Mouse (Mus musculus): ENCODE results near the gene Vipas39. TPM values are rescaled to one million over a fixed set of nuclear protein-coding genes. Genes with fewer than 3 reads are reported as not detected.

The Vipas39 gene
- polyA plus RNA-seq, 1 experiment from 2014 or later: 79.1 TPM

Small RNA genes within 50 kb of the gene (microRNA-seq; reads per million reads assigned to microRNA genes)
- gene Gm47293: not detected

Other genes starting within 250 kb of the Vipas39 start
- 6.4 and 11.2 TPM in 2 replicates for gene Tmem63c, start 244.9 kb downstream of the Vipas39 start, polyA plus RNA-seq (2015; fragmentation: Nextera tagmentation; extraction: Ambion mirVana)
- 2.2 and 3.7 TPM in 2 replicates for gene Ngb, start 163.7 kb downstream of the Vipas39 start, polyA plus RNA-seq (2015; fragmentation: Nextera tagmentation; extraction: Ambion mirVana)
- gene Gstz1, start 119.1 kb downstream of the Vipas39 start, polyA plus RNA-seq (2015; fragmentation: Nextera tagmentation; extraction: Ambion mirVana): 26.8 and 30.0 TPM in 2 replicates
- 12.7 and 13.4 TPM in 2 replicates for gene Pomt2, start 118.3 kb downstream of the Vipas39 start, polyA plus RNA-seq (2015; fragmentation: Nextera tagmentation; extraction: Ambion mirVana)
- 1.1 and 1.3 TPM in 2 replicates for gene Samd15, start 66.5 kb downstream of the Vipas39 start, polyA plus RNA-seq (2015; fragmentation: Nextera tagmentation; extraction: Ambion mirVana)
- 4.7 and 5.1 TPM in 2 replicates for gene Tmed8, start 65.8 kb downstream of the Vipas39 start, polyA plus RNA-seq (2015; fragmentation: Nextera tagmentation; extraction: Ambion mirVana)
- gene Noxred1, start 27.5 kb downstream of the Vipas39 start, polyA plus RNA-seq (2015; fragmentation: Nextera tagmentation; extraction: Ambion mirVana): 1.6 TPM in 2 replicates
- 222 TPM in 2 replicates for gene Ahsa1, start 223 bp upstream of the Vipas39 start, polyA plus RNA-seq (2015; fragmentation: Nextera tagmentation; extraction: Ambion mirVana)
- gene Ism2, start 33.4 kb upstream of the Vipas39 start, polyA plus RNA-seq (2015; fragmentation: Nextera tagmentation; extraction: Ambion mirVana): 0.62 and 1.1 TPM in 2 replicates
- 60.6 and 67.6 TPM in 2 replicates for gene Sptlc2, start 122.1 kb upstream of the Vipas39 start, polyA plus RNA-seq (2015; fragmentation: Nextera tagmentation; extraction: Ambion mirVana)
- gene Slirp, start 177.6 kb upstream of the Vipas39 start, polyA plus RNA-seq (2015; fragmentation: Nextera tagmentation; extraction: Ambion mirVana): 211 and 233 TPM in 2 replicates
- 42.3 and 47.1 TPM in 2 replicates for gene Alkbh1, start 177.8 kb upstream of the Vipas39 start, polyA plus RNA-seq (2015; fragmentation: Nextera tagmentation; extraction: Ambion mirVana)
- gene Snw1, start 206.0 kb upstream of the Vipas39 start, polyA plus RNA-seq (2015; fragmentation: Nextera tagmentation; extraction: Ambion mirVana): 116 and 131 TPM in 2 replicates
- not detected in 2 replicates for gene Gm5788, start 228.5 kb upstream of the Vipas39 start, polyA plus RNA-seq (2015; fragmentation: Nextera tagmentation; extraction: Ambion mirVana)
- not detected in 2 replicates for gene Gm8300, start 248.1 kb upstream of the Vipas39 start, polyA plus RNA-seq (2015; fragmentation: Nextera tagmentation; extraction: Ambion mirVana)